In the genomic region with DNA sequence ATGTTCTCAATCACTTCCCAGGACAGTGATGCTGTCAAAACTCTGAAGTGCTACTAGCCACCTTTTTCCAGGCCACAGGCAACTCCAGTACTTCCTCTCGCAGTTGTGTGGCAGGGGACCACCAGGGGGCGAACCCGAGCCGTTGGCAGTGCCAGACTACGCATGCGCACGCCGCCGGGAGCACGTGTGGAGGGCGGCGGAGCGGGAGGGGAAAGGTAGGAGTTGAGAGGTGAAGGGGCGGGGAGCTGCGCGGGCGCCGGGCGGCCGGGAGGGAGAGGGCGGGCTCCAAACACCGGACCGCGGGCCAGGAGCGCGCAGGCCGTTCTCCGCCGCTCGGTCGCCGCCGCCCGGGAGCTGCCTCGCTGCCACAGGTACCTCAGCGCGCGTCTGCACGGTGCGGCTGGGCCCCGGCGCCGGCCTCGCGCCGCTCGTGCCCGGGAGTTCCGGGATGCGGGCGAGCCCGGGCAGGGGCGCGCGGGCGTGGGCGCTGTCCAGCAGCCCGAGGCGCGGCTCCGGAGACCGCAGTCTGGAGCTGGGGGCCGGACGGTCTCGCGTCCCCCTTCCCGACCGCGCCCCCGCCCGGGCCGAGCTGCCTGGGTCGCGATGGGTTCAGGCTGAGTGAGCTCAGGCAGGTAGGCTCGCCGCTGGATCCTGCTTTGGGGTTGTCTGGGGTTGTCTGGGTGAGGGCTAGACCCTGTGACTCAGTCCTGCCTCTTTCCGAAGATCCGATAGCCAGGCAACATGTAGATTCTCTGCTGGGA, we compare ENCODE assay signal across 8 mouse cellular contexts. TPM values are rescaled to one million over a fixed set of nuclear protein-coding genes. Genes with fewer than 3 reads are reported as not detected.
DNase-seq lines count a peak whose midpoint lies in the region; ATAC-seq and TF ChIP-seq lines count a peak whose summit lies in the region.

A gene (plus strand): TSS at position 154 of the 761 bp plus-strand sequence.

- H3K9ac ChIP-seq in heart, embryonic 15.5 days: peak within 1 kb of the TSS; percentile 73
- H3K9ac ChIP-seq in liver, embryonic 14.5 days (replicated peaks): peak within 1 kb of the TSS; percentile 35
- peak within 1 kb of the TSS; percentile 68 for H3K9ac ChIP-seq in neural tube, embryonic 11.5 days (ENCODE audit: low read length)
- H3K9ac ChIP-seq in stomach, postnatal 0 days (ENCODE audit: low read length): peak within 1 kb of the TSS; percentile 75

- H3K27me3 ChIP-seq in forebrain, embryonic 10.5 days (ENCODE audit: poor library complexity, severe bottlenecking): no peaks in the 10 kb centered on the region
- no peaks in the 10 kb centered on the region for H3K27me3 ChIP-seq in heart, embryonic 15.5 days
- H3K27me3 ChIP-seq in liver, embryonic 14.5 days (ENCODE audit: control insufficient read depth, insufficient read depth, low read length): no peaks in the 10 kb centered on the region
- no peaks in the 10 kb centered on the region for H3K27me3 ChIP-seq in neural tube, embryonic 11.5 days (ENCODE audit: control insufficient read depth, insufficient read depth, low read length)
- H3K27me3 ChIP-seq in stomach, postnatal 0 days (ENCODE audit: control insufficient read depth, insufficient read depth, low read length): no peaks in the 10 kb centered on the region

- WGBS in forebrain, embryonic 10.5 days: under 1% methylated on average over 78 of the region's 78 CpGs
- 0% methylated on average over 56 of the region's 78 CpGs for WGBS in heart, embryonic 15.5 days
- 0% methylated on average over 69 of the region's 78 CpGs for WGBS in liver, embryonic 14.5 days (ENCODE audit: insufficient replicate concordance)
- whole genome bisulfite sequencing in neural tube, embryonic 11.5 days: under 1% methylated on average over 51 of the region's 78 CpGs
- WGBS in stomach, postnatal 0 days: under 1% methylated on average over 66 of the region's 78 CpGs

- H3K4me1 ChIP-seq in forebrain, embryonic 10.5 days: peaks cover 35% of the 10 kb centered on the region
- peaks cover 9% of the 10 kb centered on the region for H3K4me1 ChIP-seq in heart, embryonic 15.5 days (replicated peaks)
- peaks cover 0 to 23% of the 10 kb centered on the region in 2 experiments; a peak in 3 of 4 replicates for H3K4me1 ChIP-seq in liver, embryonic 14.5 days (replicated peaks; ENCODE audit: control insufficient read depth in 2 of 2, insufficient read depth in 2 of 2, low read length in 1 of 2)
- peaks cover 6% of the 10 kb centered on the region for H3K4me1 ChIP-seq in neural tube, embryonic 11.5 days (ENCODE audit: control insufficient read depth, insufficient read depth, low read length)
- H3K4me1 ChIP-seq in stomach, postnatal 0 days (replicated peaks; ENCODE audit: control insufficient read depth, insufficient read depth): no peaks in the 10 kb centered on the region

- H3K4me2 ChIP-seq in heart, embryonic 15.5 days: peak within 1 kb of the TSS; percentile 88
- peak within 1 kb of the TSS; percentile 80 for H3K4me2 ChIP-seq in liver, embryonic 14.5 days (ENCODE audit: low read depth)
- H3K4me2 ChIP-seq in neural tube, embryonic 11.5 days (ENCODE audit: low read depth): peak within 1 kb of the TSS; percentile 87
- H3K4me2 ChIP-seq in stomach, postnatal 0 days (replicated peaks; ENCODE audit: low read depth): peak within 1 kb of the TSS; percentile 82

- ATAC-seq in CD4-positive, CD25-positive, alpha-beta regulatory T cell, adult 4 months: peak; percentile 81
- peak; percentile 89 for ATAC-seq in heart, embryonic 15.5 days (replicated peaks; ENCODE audit: insufficient number of reproducible peaks, insufficient read depth, low FRiP score, low read depth)
- ATAC-seq in liver, embryonic 14.5 days (ENCODE audit: insufficient read depth): peak; percentile 91
- peak; percentile 83 for ATAC-seq in neural tube, embryonic 11.5 days (ENCODE audit: insufficient read depth, low FRiP score, low TSS enrichment)
- ATAC-seq in stomach, postnatal 0 days (ENCODE audit: low FRiP score, low TSS enrichment): peak; percentile 92

- no peaks in the 10 kb centered on the region for H3K9me3 ChIP-seq in forebrain, embryonic 10.5 days
- H3K9me3 ChIP-seq in heart, embryonic 15.5 days (replicated peaks): no peaks in the 10 kb centered on the region
- H3K9me3 ChIP-seq in liver, embryonic 14.5 days (ENCODE audit: control insufficient read depth, low read length): no peaks in the 10 kb centered on the region
- H3K9me3 ChIP-seq in neural tube, embryonic 11.5 days (ENCODE audit: control insufficient read depth, low read length): no peaks in the 10 kb centered on the region
- H3K9me3 ChIP-seq in stomach, postnatal 0 days (ENCODE audit: control insufficient read depth, low read length): no peaks in the 10 kb centered on the region

- H3K4me3 ChIP-seq in forebrain, embryonic 10.5 days: peak within 1 kb of the TSS; percentile 90
- H3K4me3 ChIP-seq in heart, embryonic 15.5 days: peak within 1 kb of the TSS; percentile 93
- peak within 1 kb of the TSS; percentile 59 to 71 for H3K4me3 ChIP-seq in liver, embryonic 14.5 days (ENCODE audit: insufficient read depth in 1 of 2, low read depth in 2 of 2, low read length in 2 of 2)
- H3K4me3 ChIP-seq in neural tube, embryonic 11.5 days (ENCODE audit: low read depth, low read length): peak within 1 kb of the TSS; percentile 88
- H3K4me3 ChIP-seq in stomach, postnatal 0 days (ENCODE audit: low read depth, low read length): peak within 1 kb of the TSS; percentile 89

- H3K36me3 ChIP-seq in forebrain, embryonic 10.5 days (replicated peaks): no peaks in the 10 kb centered on the region
- H3K36me3 ChIP-seq in heart, embryonic 15.5 days: no peaks in the 10 kb centered on the region
- H3K36me3 ChIP-seq in liver, embryonic 14.5 days (replicated peaks; ENCODE audit: control insufficient read depth, insufficient read depth, low read depth): no peaks in the 10 kb centered on the region
- no peaks in the 10 kb centered on the region for H3K36me3 ChIP-seq in neural tube, embryonic 11.5 days (ENCODE audit: control insufficient read depth, insufficient read depth, low read length)
- no peaks in the 10 kb centered on the region for H3K36me3 ChIP-seq in stomach, postnatal 0 days (ENCODE audit: control insufficient read depth, insufficient read depth, low read length)

- no peak for TF ChIP-seq EP300 in liver, embryonic 14.5 days (IDR thresholded peaks at IDR 0.05; ENCODE audit: low read depth)
- TF ChIP-seq EP300 in stomach, postnatal 0 days (optimal IDR thresholded peaks at IDR 0.05): no peak

- peak within 1 kb of the TSS; percentile 91 for H3K27ac ChIP-seq in forebrain, embryonic 10.5 days
- peak within 1 kb of the TSS; percentile 66 for H3K27ac ChIP-seq in heart, embryonic 15.5 days
- no peak within 1 kb of the TSS for H3K27ac ChIP-seq in liver, embryonic 14.5 days
- H3K27ac ChIP-seq in neural tube, embryonic 11.5 days (ENCODE audit: low read depth, low read length): no peak within 1 kb of the TSS
- H3K27ac ChIP-seq in stomach, postnatal 0 days (replicated peaks): peak within 1 kb of the TSS; percentile 81

- DNase-seq in c-Kit-negative CD71-positive TER-119-positive erythroid progenitor cells, embryonic 14.5 days (ENCODE audit: low read depth, low spot score): peak; percentile 84
- DNase-seq in forebrain, embryonic 10.5 days (ENCODE audit: extremely low spot score, low spot score): peak; percentile 98
- peak; percentile 96 to 98 for DNase-seq in kidney, postnatal 25 days
- peak; percentile 79 to 87 (median 82) for DNase-seq in liver, embryonic 14.5 days (ENCODE audit: low read depth in 3 of 3, low spot score in 3 of 3)
- DNase-seq in neural tube, embryonic 11.5 days (ENCODE audit: low spot score): peak; percentile 96
- DNase-seq in stomach, postnatal 0 days (ENCODE audit: low spot score): peak; percentile 97

- peak; percentile 99 for TF ChIP-seq CTCF in liver, embryonic 14.5 days (IDR thresholded peaks at IDR 0.05; ENCODE audit: low read depth)
- TF ChIP-seq CTCF in stomach, postnatal 0 days (IDR thresholded peaks at IDR 0.05; ENCODE audit: low read depth): peak; percentile 99

RNA-seq across cellular contexts. Expression of the gene that starts here (rescaled TPM):
- 10 to 100 TPM; 11.6 to 19.6 TPM for polyA plus RNA-seq in CD4-positive, CD25-positive, alpha-beta regulatory T cell, adult 4 months (2017; shearing (Covaris generic))
- 44.1 and 45.4 TPM in 2 replicates for polyA plus RNA-seq in forebrain, embryonic 10.5 days (2016; fragmentation: Nextera tagmentation; extraction: Ambion mirVana)
- polyA plus RNA-seq in heart, embryonic 15.5 days (2015; fragmentation: Nextera tagmentation; extraction: Ambion mirVana): 17.5 and 23.0 TPM in 2 replicates
- polyA plus RNA-seq in liver, embryonic 14.5 days (2012; rRNA removed): 9.4 and 12.3 TPM in 2 replicates
- polyA plus RNA-seq in liver, embryonic 14.5 days (2014; fragmentation: Nextera tagmentation; extraction: Ambion mirVana): 15.6 and 18.9 TPM in 2 replicates
- polyA plus RNA-seq in neural tube, embryonic 11.5 days (2014; fragmentation: Nextera tagmentation; extraction: Ambion mirVana): 25.9 and 29.2 TPM in 2 replicates
- polyA plus RNA-seq in stomach, postnatal 0 days (2015; fragmentation: Nextera tagmentation; extraction: Ambion mirVana): 31.6 and 32.9 TPM in 2 replicates

Comparison
In these comparisons a context has a peak if more than half of its experiments do, and no peak if none do; other contexts are left out.
1. H3K27ac ChIP-seq: peak in forebrain, embryonic 10.5 days (single experiment), heart, embryonic 15.5 days (single experiment) and stomach, postnatal 0 days (single experiment); none in liver, embryonic 14.5 days (single experiment) and neural tube, embryonic 11.5 days (single experiment).
2. Peak in every context shown above with its lines, with median percentiles within 50 percentile points of each other: ATAC-seq, DNase-seq, H3K4me3 ChIP-seq, H3K4me2 ChIP-seq and H3K9ac ChIP-seq.